Mouse (Mus musculus) C2C12 (cell line): ENCODE measurements around the gene Pnrc1.

ENCODE experiments used
- CTCF ChIP-seq: IDR thresholded peaks from one replicate; pipeline ENCODE4 v1.5.1; 2011; ENCODE audit not compliant: control insufficient read depth, insufficient read depth, insufficient read length
- FOSL1 ChIP-seq: IDR thresholded peaks from one replicate; pipeline ENCODE4 v1.8.0; 2011; ENCODE audit warnings: mild to moderate bottlenecking, low read length; ENCODE audit not compliant: poor library complexity, insufficient read depth, severe bottlenecking
- MAX ChIP-seq: IDR thresholded peaks from one replicate; pipeline ENCODE4 v1.6.1; 2011; ENCODE audit warnings: mild to moderate bottlenecking, control low read depth
- MYOD1 ChIP-seq: IDR thresholded peaks from one replicate; pipeline ENCODE4 v1.6.1; 2011; ENCODE audit warnings: low read depth; ENCODE audit not compliant: control insufficient read depth, insufficient read length
- MYOG ChIP-seq: IDR thresholded peaks from one replicate; pipeline ENCODE4 v1.6.1; 2011; ENCODE audit not compliant: control insufficient read depth, insufficient read length; ENCODE audit errors: extremely low read depth
- USF1 ChIP-seq: IDR thresholded peaks from one replicate; pipeline ENCODE4 v1.6.1; 2011; ENCODE audit warnings: low read depth, mild to moderate bottlenecking, control low read depth, moderate library complexity

GRCm38 (mm10) chr4:33260311-33260710 is 29.7 kb downstream of the Pnrc1 start:
- TF ChIP-seq CTCF (no peak), MYOD1 (no peak), USF1 (no peak), MYOG (no peak), FOSL1 (no peak), MAX (no peak)
